Mouse (Mus musculus) megakaryocyte, adult 5-6 weeks (primary cell): ENCODE measurements around the gene Gm6760. TPM values are rescaled to one million over a fixed set of nuclear protein-coding genes. Genes with fewer than 3 reads are reported as not detected.

ENCODE experiments used
- ATAC-seq: 2 replicates; pipeline ENCODE4 v1.8.0; 2016; ENCODE audit warnings: mild to moderate bottlenecking, inconsistent platforms; ENCODE audit not compliant: poor library complexity, severe bottlenecking
- total RNA-seq, 2 experiments: library from RNA; stranded (forward) in 1 of 2; stranded (reverse) in 1 of 2; fragments of 153-499, 151-499 nt in 1 of 2; fragments of 221-1000, 200-1000 nt in 1 of 2; gene quantifications; 2 replicates each; pipeline versions ENCODE4 v1.2.3 to v1.2.4; 2015 to 2017

Gm6760 gene
- total RNA-seq (2015): not detected in 2 replicates
- not detected in 2 replicates for total RNA-seq (2017)

- ATAC-seq: no peak
Measured at GRCm38 (mm10) chrX:64152098-64152497, at the start of gene Gm6760. Gene Gm6760 (minus strand): TSS chrX:64152198.

GRCm38 (mm10) chrX:64181246-64181645 is 29.2 kb upstream of the Gm6760 start:
- ATAC-seq: no peak

- ATAC-seq: no peak
Measured at GRCm38 (mm10) chrX:64173248-64173647, 21.2 kb upstream of the Gm6760 start, which contains the start of gene 3830417A13Rik. Gene 3830417A13Rik (plus strand): TSS chrX:64173548.

Other genes starting within 250 kb of the Gm6760 start
- not detected in 2 replicates for gene 3830417A13Rik, start 21.4 kb upstream of the Gm6760 start, total RNA-seq (2015)
- not detected in 2 replicates for gene 3830417A13Rik, start 21.4 kb upstream of the Gm6760 start, total RNA-seq (2017)
- not detected in 2 replicates for gene Slitrk4, start 124.8 kb upstream of the Gm6760 start, total RNA-seq (2015)
- gene Slitrk4, start 124.8 kb upstream of the Gm6760 start, total RNA-seq (2017): not detected in 2 replicates